Mouse (Mus musculus) stomach, postnatal 0 days (tissue): ENCODE measurements at regions not wholly inside any gene's neighbourhood (a gene's known extent, or its start where the extent isn't known, plus 50 kb on each side); places are given as distances from the start of the nearest gene placed in this dataset.

Experiments used
- CTCF ChIP-seq: IDR thresholded peaks from 2 replicates; pipeline ENCODE4 v1.5.1; 2016; ENCODE audit warnings: antibody characterized with exemption, low read depth, mild to moderate bottlenecking, moderate library complexity
- EP300 ChIP-seq: optimal IDR thresholded peaks from 2 replicates; pipeline ENCODE3; 2016; ENCODE audit warnings: antibody characterized with exemption

DNA sequence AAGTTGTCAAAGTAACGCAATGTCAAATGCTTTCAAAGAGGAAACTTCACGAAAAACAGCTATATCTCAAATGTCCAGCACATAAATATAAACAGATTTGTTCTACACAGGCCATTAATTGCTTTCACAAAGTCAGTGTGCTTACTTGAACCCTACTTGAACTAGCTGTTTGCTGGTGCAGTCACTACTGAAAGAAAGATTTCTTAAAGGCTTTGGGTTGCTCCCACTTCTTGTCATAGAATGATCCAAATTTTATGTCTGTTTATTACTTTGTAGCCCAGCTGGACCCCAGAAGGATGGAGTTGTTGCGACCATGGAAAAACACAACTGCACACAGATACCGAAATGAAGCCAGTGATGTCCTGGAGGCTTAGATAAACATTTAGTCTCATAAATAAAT is 491.2 kb upstream of the Tnc start:
- TF ChIP-seq CTCF (no peak), EP300 (no peak)
